Mouse (Mus musculus) inflammation-experienced regulatory T-cells, adult 16 weeks (primary cell): ENCODE results near the gene Olfr694. TPM values are rescaled to one million over a fixed set of nuclear protein-coding genes. Genes with fewer than 3 reads are reported as not detected.

Experiments
- polyA plus RNA-seq: library from polyadenylated mRNA; unstranded; fragments of 100-300 nt; shearing (Covaris generic); gene quantifications from one replicate; pipeline ENCODE4 v1.2.1, GENCODE M21; 2017

Gene Olfr694
- polyA plus RNA-seq = not detected

DNA sequence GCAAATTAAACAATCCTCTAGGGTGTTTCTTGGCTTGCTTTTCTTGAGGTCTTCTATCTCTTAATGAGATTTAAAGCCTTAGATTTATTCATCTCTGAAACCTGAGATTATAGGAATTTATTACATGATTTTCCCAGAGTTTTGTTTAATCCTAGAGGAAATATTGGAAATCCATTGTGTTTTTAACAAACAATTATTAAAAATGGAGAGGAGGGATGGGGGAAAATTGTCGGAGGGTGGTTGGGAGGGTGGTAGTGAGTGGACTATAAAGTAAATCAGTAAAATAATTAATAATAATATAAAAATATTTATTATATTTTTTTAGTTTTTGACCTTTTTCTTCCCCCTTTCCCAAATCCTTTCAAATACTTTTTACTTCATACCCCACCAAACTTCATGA is at the start of gene Olfr694:
Gene Olfr694 (minus strand): TSS at position 101 of the 400 bp plus-strand sequence.

DNA sequence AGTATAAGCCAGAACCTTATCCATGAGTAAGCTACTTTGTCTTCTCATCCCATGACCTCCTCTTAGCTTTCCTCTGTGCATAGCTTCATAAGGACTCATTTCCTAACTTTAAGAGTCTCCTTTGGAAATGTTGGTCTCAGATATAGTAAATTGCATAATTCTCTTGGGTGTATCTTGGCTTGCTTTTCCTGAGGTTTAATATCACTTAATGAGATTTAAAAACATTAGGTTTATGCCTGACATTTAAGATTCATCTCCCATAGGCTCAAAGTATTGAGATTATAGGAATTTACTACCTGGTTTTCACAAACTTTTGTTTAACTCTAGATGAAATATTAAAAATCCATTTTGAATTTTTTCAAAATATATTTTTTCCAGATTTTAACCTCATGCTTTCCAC is 24.7 kb upstream of the Olfr694 start, which contains the start of gene Olfr695:
Gene Olfr695 (minus strand): TSS at position 101 of the 400 bp plus-strand sequence.

DNA sequence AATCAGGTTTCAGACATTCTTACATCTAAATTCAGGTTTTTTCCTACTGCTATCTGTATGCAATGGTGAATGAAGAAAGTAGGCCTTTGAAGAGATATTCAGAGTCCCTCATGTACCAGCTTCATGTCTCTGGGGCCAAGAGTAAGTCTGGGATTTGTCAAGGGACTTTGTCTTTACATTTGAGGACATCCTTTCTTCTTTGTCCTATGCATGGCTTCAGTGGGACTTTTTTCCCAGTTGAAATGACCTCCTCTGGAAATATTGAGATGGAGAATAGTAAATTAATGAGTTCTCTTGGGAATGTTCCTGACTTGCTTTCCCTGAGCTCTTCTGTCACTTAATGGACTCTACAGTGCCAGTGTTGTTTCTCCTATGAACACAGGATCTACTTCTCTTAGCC is 11.1 kb downstream of the Olfr694 start, which contains the start of gene Olfr693:
Gene Olfr693 (minus strand): TSS at position 101 of the 400 bp plus-strand sequence.

Other genes with a start within 250 kb of the Olfr694 start
- gene Olfr693, start 11.2 kb downstream of the Olfr694 start, polyA plus RNA-seq = not detected
- not detected for gene Olfr695, start 24.6 kb upstream of the Olfr694 start, polyA plus RNA-seq
- gene Olfr697, start 50.6 kb upstream of the Olfr694 start, polyA plus RNA-seq = not detected
- gene Olfr698, start 63.6 kb upstream of the Olfr694 start, polyA plus RNA-seq = not detected
- gene Olfr699, start 101.4 kb upstream of the Olfr694 start, polyA plus RNA-seq = not detected
- gene Olfr700, start 117.0 kb upstream of the Olfr694 start, polyA plus RNA-seq = not detected
- not detected for gene Olfr701, start 122.3 kb upstream of the Olfr694 start, polyA plus RNA-seq
- gene Olfr702, start 142.1 kb upstream of the Olfr694 start, polyA plus RNA-seq = not detected
- gene Olfr703, start 151.5 kb upstream of the Olfr694 start, polyA plus RNA-seq = not detected
- gene Olfr704, start 171.4 kb upstream of the Olfr694 start, polyA plus RNA-seq = 0.07 TPM
- not detected for gene Olfr705, start 185.1 kb upstream of the Olfr694 start, polyA plus RNA-seq
- not detected for gene Olfr706, start 196.3 kb upstream of the Olfr694 start, polyA plus RNA-seq
- not detected for gene Olfr707, start 209.4 kb upstream of the Olfr694 start, polyA plus RNA-seq
- gene Olfr1532-ps1, start 216.2 kb upstream of the Olfr694 start, polyA plus RNA-seq = not detected
- gene Olfr709-ps1, start 240.4 kb upstream of the Olfr694 start, polyA plus RNA-seq = not detected